Mouse (Mus musculus) cerebellum, adult 9-10 months (tissue): ENCODE measurements around the gene Fads2.

Source experiments
- DNase-seq: peaks from one replicate; pipeline ENCODE4 v3.0.0; 2022

Fads2 gene

DNA sequence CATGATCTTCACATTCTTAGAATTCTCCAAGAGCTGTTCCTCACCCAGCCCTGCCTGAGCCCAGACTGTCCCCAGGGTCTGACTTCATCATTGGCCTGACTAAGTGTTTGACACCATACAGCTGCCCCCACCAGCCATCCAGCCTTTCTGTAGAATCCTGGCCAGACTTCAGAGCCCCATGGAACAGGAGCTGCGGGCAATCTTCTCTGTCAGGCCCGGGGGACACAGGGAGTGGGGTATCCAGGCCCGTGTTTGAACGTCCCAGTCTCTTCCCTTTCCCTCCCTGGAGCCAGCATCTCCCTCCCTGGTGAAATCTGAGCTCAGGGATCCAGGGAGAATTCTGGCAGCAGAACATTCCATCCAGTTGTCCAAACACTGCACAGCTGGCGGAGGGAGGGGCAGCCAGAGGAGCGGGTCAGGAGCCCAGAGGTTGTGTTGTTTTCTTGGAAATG, 88.7 kb downstream of the Fads2 start:
- no peak for DNase-seq
